Mouse (Mus musculus) skeletal muscle tissue, adult 2 months (tissue): Measurements from ENCODE around the gene Rab6b.

Experiments used
- DNase-seq: peaks from one replicate; pipeline ENCODE4 v3.0.0-alpha.2; 2012; ENCODE audit warnings: low read depth, low spot score

Rab6b gene

GRCm38 (mm10) chr9:103108341-103108798 lies 3.2 kb upstream of the Rab6b start:
- DNase-seq = peak; percentile 71

- DNase-seq = peak; percentile 47
Observed at GRCm38 (mm10) chr9:103108943-103109670, 2.5 kb upstream of the Rab6b start.

- DNase-seq = no peak
Observed at GRCm38 (mm10) chr9:103109911-103110310, 1.7 kb upstream of the Rab6b start.

- no peak for DNase-seq
Observed at GRCm38 (mm10) chr9:103110727-103111501, 673 bp upstream of the Rab6b start.

GRCm38 (mm10) chr9:103112471-103113271 lies 1.1 kb downstream of the Rab6b start:
- no peak for DNase-seq

- DNase-seq = no peak
Observed at GRCm38 (mm10) chr9:103113351-103113750, 1.8 kb downstream of the Rab6b start.

GRCm38 (mm10) chr9:103114326-103114725 lies 2.7 kb downstream of the Rab6b start:
- DNase-seq = no peak

- no peak for DNase-seq
Observed at GRCm38 (mm10) chr9:103114901-103115300, 3.3 kb downstream of the Rab6b start.

- no peak for DNase-seq
Observed at GRCm38 (mm10) chr9:103116941-103117340, 5.4 kb downstream of the Rab6b start.

DNA sequence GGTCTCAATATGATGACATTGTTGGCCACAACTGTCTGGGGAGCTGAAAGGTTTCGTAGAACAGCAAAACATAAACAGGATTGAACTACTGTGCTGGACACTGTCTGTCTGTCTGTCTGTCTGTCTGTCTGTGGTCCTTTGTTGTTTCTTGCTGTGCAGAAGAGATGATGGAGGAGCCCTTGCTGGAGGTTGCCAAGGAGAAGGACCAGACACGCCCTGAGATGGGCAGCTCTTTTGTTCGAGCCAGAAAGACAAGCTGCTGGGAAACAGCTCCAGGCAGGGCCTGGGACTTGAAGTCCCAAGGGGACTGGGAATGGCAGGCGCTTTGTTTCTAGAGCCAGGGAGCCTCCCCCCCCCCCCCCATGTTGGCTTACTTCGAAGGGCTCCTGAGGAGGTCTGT lies 5.9 kb downstream of the Rab6b start:
- DNase-seq = no peak

DNA sequence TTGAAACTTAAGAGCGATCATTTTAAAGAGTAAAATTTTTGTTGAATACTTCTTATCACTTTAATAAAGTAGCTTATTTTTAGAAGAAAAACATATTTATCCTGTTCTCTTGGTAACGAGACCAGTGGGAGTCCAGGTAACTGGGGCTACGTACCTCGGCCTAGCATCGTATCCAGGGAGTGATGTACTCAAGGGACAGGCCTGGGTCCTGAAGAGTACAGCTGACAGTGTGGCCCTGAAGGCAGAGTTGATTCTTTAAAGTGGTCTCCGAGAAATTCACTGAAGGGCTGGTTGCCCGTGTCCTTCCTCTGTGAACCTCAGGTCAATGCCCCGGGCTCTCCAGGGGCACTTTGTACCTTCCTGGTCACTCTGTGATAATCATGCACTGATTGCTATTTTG lies 6.4 kb downstream of the Rab6b start:
- DNase-seq = no peak

- no peak for DNase-seq
Observed at GRCm38 (mm10) chr9:103118651-103119275, 7.2 kb downstream of the Rab6b start.

- DNase-seq = no peak
Observed at GRCm38 (mm10) chr9:103119781-103120180, 8.2 kb downstream of the Rab6b start.

DNA sequence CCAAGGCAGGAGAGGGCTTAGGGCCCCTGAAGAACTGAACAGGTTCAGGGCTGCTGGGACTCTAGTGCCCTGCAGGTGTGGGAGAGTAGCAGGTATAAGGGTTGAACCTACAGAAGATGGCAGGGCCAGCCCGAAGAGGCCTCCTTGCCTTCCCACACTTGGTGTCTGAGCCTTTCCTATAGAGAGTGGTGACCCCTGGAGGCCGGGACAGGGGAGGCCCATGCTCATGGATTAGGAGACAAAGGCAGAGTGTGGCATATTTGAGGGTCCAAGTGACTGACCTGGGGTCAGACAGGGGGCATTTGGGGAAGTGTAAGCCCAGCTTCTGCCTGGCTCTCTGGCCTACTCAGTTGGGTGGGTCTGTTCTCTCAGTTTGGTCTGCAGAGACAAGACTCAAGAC lies 8.6 kb downstream of the Rab6b start:
- no peak for DNase-seq

- DNase-seq = no peak
Observed at GRCm38 (mm10) chr9:103121546-103121945, 10.0 kb downstream of the Rab6b start.

DNA sequence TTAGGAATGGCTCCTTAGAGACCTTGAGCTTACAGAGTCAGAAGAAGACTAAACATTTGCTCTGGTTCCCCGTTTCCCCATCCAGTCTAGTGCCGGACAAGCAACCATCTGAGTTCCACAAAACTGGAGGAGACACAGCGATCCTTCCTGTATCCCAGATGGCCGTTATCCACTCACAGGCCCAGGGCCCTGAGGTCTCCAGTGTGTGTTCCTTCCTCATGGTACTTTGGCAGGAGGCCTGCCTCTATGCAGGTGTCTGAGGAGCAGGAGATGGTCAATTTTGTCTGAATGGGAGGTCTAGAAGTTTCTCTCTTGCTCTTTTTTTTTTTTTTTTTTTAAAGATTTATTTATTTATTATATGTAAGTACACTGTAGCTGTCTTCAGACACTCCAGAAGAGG lies 13.2 kb downstream of the Rab6b start:
- no peak for DNase-seq

GRCm38 (mm10) chr9:103133493-103134124 lies 22.0 kb downstream of the Rab6b start:
- no peak for DNase-seq

GRCm38 (mm10) chr9:103134450-103135030 lies 23.0 kb downstream of the Rab6b start:
- DNase-seq = no peak

DNA sequence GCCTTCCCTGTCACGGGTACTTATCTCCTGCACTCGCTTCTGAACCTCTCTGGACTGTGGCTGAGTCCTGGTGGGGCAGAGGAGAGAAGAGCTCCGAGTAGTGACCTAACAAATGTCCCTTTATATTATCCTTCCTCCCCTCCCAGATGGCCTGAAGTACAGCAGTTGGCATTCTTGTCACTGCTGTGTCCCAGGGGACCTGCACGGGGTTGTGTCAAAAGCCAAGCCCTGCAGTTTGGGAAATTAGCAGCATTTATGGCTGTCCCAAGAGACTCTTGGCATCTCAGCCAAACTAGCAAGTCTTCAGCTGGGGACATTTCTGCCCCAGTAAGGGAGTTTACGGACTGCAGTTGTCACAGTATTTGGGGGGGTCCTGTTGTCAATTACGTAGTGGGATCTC lies 27.9 kb downstream of the Rab6b start:
- DNase-seq = peak; percentile 9

- no peak for DNase-seq
Observed at GRCm38 (mm10) chr9:103140384-103140783, 28.8 kb downstream of the Rab6b start.

DNA sequence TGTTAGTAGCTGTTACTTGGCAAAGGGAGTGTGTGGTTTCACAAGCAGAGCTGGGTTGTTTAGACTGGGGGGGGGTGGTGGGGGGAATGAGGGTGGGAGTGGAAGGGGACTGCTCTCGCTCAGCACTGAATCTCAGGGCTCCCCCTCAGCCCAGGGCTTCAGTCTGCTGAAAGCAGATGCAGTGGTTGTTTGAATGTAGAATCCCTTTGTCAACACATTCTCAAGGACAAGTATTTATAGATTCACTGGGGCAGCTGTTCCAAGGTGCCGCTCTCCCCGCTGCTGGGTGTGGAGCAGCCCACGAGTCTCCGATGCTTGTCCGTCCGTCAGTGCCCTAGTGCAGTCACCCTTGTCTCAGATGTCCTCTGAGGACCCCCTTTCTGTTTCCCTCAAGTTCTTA lies 29.7 kb downstream of the Rab6b start:
- DNase-seq = no peak
